Mouse (Mus musculus) E14TG2a.4 (cell line): ENCODE measurements at regions not wholly inside any gene's neighbourhood (a gene's known extent, or its start where the extent isn't known, plus 50 kb on each side); places are given as distances from the start of the nearest gene placed in this dataset.

Experiments used
- CTCF ChIP-seq: conservative IDR thresholded peaks from 2 replicates; pipeline ENCODE4 v1.5.1; 2014; ENCODE audit warnings: low read length
- POU5F1 ChIP-seq: IDR thresholded peaks from 2 replicates; pipeline ENCODE4 v1.6.1; 2014; ENCODE audit warnings: low read length, borderline replicate concordance

GRCm38 (mm10) chr8:4934551-4934950 lies 155.2 kb upstream of the Shcbp1 start:
- TF ChIP-seq CTCF (no peak), POU5F1 (no peak)
